Mouse (Mus musculus) C2C12 (cell line): Measurements from ENCODE around the gene Tmem221. TPM values are rescaled to one million over a fixed set of nuclear protein-coding genes. Genes with fewer than 3 reads are reported as not detected.

ENCODE experiments used
- H3K27me3 ChIP-seq: one replicate; pipeline ENCODE4 v1.6.1; 2011; ENCODE audit not compliant: control insufficient read depth, insufficient read depth, insufficient read length
- H3K36me3 ChIP-seq: one replicate; pipeline ENCODE4 v1.6.1; 2011; ENCODE audit not compliant: control insufficient read depth, insufficient read depth
- H3K4me3 ChIP-seq: one replicate; pipeline ENCODE4 v1.5.1; 2011; ENCODE audit warnings: mild to moderate bottlenecking, control low read depth; ENCODE audit not compliant: poor library complexity, insufficient read depth, severe bottlenecking
- H3K79me2 ChIP-seq: one replicate; pipeline ENCODE4 v1.6.1; 2011; ENCODE audit not compliant: control insufficient read depth, insufficient read depth
- H3K79me3 ChIP-seq: one replicate; pipeline ENCODE4 v1.6.1; 2011; ENCODE audit warnings: low read depth, control low read depth
- H3ac ChIP-seq: one replicate; pipeline ENCODE3; 2011; ENCODE audit warnings: low read depth; ENCODE audit not compliant: control insufficient read depth, insufficient read length
- CEBPB ChIP-seq: IDR thresholded peaks from one replicate; pipeline ENCODE4 v1.6.1; 2011; ENCODE audit warnings: low read depth, mild to moderate bottlenecking, control low read depth, moderate library complexity
- CTCF ChIP-seq: IDR thresholded peaks from one replicate; pipeline ENCODE4 v1.5.1; 2011; ENCODE audit not compliant: control insufficient read depth, insufficient read depth, insufficient read length
- FOSL1 ChIP-seq: IDR thresholded peaks from one replicate; pipeline ENCODE4 v1.8.0; 2011; ENCODE audit warnings: mild to moderate bottlenecking, low read length; ENCODE audit not compliant: poor library complexity, insufficient read depth, severe bottlenecking
- MAX ChIP-seq: IDR thresholded peaks from one replicate; pipeline ENCODE4 v1.6.1; 2011; ENCODE audit warnings: mild to moderate bottlenecking, control low read depth
- MYOD1 ChIP-seq: IDR thresholded peaks from one replicate; pipeline ENCODE4 v1.6.1; 2011; ENCODE audit warnings: low read depth; ENCODE audit not compliant: control insufficient read depth, insufficient read length
- MYOG ChIP-seq: IDR thresholded peaks from one replicate; pipeline ENCODE4 v1.6.1; 2011; ENCODE audit not compliant: control insufficient read depth, insufficient read length; ENCODE audit errors: extremely low read depth
- USF1 ChIP-seq: IDR thresholded peaks from one replicate; pipeline ENCODE4 v1.6.1; 2011; ENCODE audit warnings: low read depth, mild to moderate bottlenecking, control low read depth, moderate library complexity
- polyA plus RNA-seq: library from polyadenylated mRNA; unstranded; fragments of >200 nt; fragmentation: generic; extraction: Trizol; gene quantifications from one replicate; pipeline ENCODE4 v1.2.1, GENCODE M21; 2012; ENCODE audit warnings: missing spikeins

Tmem221 gene
- polyA plus RNA-seq, 1 experiment = 0.18 TPM

GRCm38 (mm10) chr8:71561401-71561800 is 2.7 kb upstream of the Tmem221 start:
- H3K27me3 ChIP-seq = peaks cover 19% of the 10 kb centered on the region
- no peak overlapping the region for H3ac ChIP-seq
- H3K79me3 ChIP-seq = no peaks in the 10 kb centered on the region
- no peaks in the 10 kb centered on the region for H3K36me3 ChIP-seq
- TF ChIP-seq USF1 (no peak), MYOD1 (no peak), CEBPB (no peak), FOSL1 (no peak), CTCF (no peak), MYOG (no peak), MAX (no peak)
- no peaks in the 10 kb centered on the region for H3K79me2 ChIP-seq
- H3K4me3 ChIP-seq = no peak overlapping the region

GRCm38 (mm10) chr8:71560765-71561164 is 2.1 kb upstream of the Tmem221 start:
- peaks cover 21% of the 10 kb centered on the region for H3K27me3 ChIP-seq
- no peak for TF ChIP-seq CEBPB
- no peak for TF ChIP-seq MYOD1
- no peak for TF ChIP-seq FOSL1
- TF ChIP-seq CTCF = no peak

GRCm38 (mm10) chr8:71560071-71560470 is 1.4 kb upstream of the Tmem221 start:
- TF ChIP-seq CTCF (no peak), FOSL1 (no peak), CEBPB (no peak), USF1 (no peak), MYOG (no peak), MYOD1 (no peak), MAX (no peak)
- peaks cover 25% of the 10 kb centered on the region for H3K27me3 ChIP-seq

More at GRCm38 (mm10) chr8:71560765-71561164, 2.1 kb upstream of the Tmem221 start:
- Histone ChIP-seq H3K79me3 (no peaks in the 10 kb centered on the region), H3K79me2 (no peaks in the 10 kb centered on the region), H3K36me3 (no peaks in the 10 kb centered on the region), H3K4me3 (no peak overlapping the region), H3ac (no peak overlapping the region)

GRCm38 (mm10) chr8:71558958-71559690 is 453 bp upstream of the Tmem221 start:
- no peaks in the 10 kb centered on the region for H3K36me3 ChIP-seq
- TF ChIP-seq USF1 (no peak), FOSL1 (no peak), MYOG (no peak), CEBPB (no peak), MYOD1 (no peak), CTCF (no peak), MAX (no peak)
- no peaks in the 10 kb centered on the region for H3K79me2 ChIP-seq
- H3ac ChIP-seq = no peak overlapping the region
- H3K27me3 ChIP-seq = peaks cover 25% of the 10 kb centered on the region
- no peak overlapping the region for H3K4me3 ChIP-seq
- no peaks in the 10 kb centered on the region for H3K79me3 ChIP-seq

More at GRCm38 (mm10) chr8:71560071-71560470, 1.4 kb upstream of the Tmem221 start:
- Histone ChIP-seq H3K36me3 (no peaks in the 10 kb centered on the region), H3K79me2 (no peaks in the 10 kb centered on the region), H3ac (no peak overlapping the region), H3K4me3 (no peak overlapping the region), H3K79me3 (no peaks in the 10 kb centered on the region)

GRCm38 (mm10) chr8:71554644-71555043 is 4.0 kb downstream of the Tmem221 start:
- H3K79me2 ChIP-seq = no peaks in the 10 kb centered on the region
- H3ac ChIP-seq = no peak overlapping the region
- H3K36me3 ChIP-seq = no peaks in the 10 kb centered on the region
- TF ChIP-seq CTCF (no peak), MYOD1 (no peak), MAX (no peak), USF1 (no peak), FOSL1 (no peak), MYOG (no peak), CEBPB (no peak)
- no peaks in the 10 kb centered on the region for H3K79me3 ChIP-seq
- no peak overlapping the region for H3K4me3 ChIP-seq
- H3K27me3 ChIP-seq = peaks cover 25% of the 10 kb centered on the region

- Histone ChIP-seq H3ac (no peak overlapping the region), H3K79me2 (no peaks in the 10 kb centered on the region), H3K4me3 (no peak overlapping the region), H3K79me3 (no peaks in the 10 kb centered on the region), H3K36me3 (no peaks in the 10 kb centered on the region), H3K27me3 (peaks cover 25% of the 10 kb centered on the region)
- TF ChIP-seq CTCF (no peak), MAX (no peak)
These were observed 4.7 kb downstream of the Tmem221 start for GRCm38 (mm10) chr8:71554001-71554400.
